ENCODE assay signal across 26 mouse cellular contexts in genomic region chr6:143635043-143635442, GRCm38 (mm10).
DNase-seq lines count a peak whose midpoint lies in the region; ATAC-seq lines count a peak whose summit lies in the region.
"Had no signal": no experiment of that assay in that cellular context is flagged by ENCODE, and none has a peak within 500 bp of the region (broad histone marks: within the 10 kb centered on the region; RNA-seq: fewer than 3 reads in every experiment).

No protein-coding gene starts in this region.

- ATAC-seq in kidney, embryonic 14.5 days (ENCODE audit: low FRiP score, low TSS enrichment) = no peak
- ATAC-seq in kidney, embryonic 15.5 days (replicated peaks; ENCODE audit: low FRiP score) = no peak
- ATAC-seq: forebrain, embryonic 16.5 days; hindbrain, embryonic 16.5 days; Patski had no signal

- no peaks in the 10 kb centered on the region for H3K9me3 ChIP-seq in kidney, embryonic 14.5 days (ENCODE audit: control insufficient read depth, low read length)
- no peaks in the 10 kb centered on the region for H3K9me3 ChIP-seq in kidney, embryonic 15.5 days (replicated peaks)
- H3K9me3 ChIP-seq: limb, embryonic 13.5 days; stomach, embryonic 15.5 days had no signal

- no peaks in the 10 kb centered on the region for H3K27me3 ChIP-seq in kidney, embryonic 14.5 days (ENCODE audit: control insufficient read depth, insufficient read depth, low read length)
- H3K27me3 ChIP-seq in kidney, embryonic 15.5 days = no peaks in the 10 kb centered on the region
- H3K27me3 ChIP-seq: Patski; stomach, embryonic 15.5 days had no signal

- no peak overlapping the region for H3K9ac ChIP-seq in kidney, embryonic 14.5 days (ENCODE audit: low read depth, low read length)
- no peak overlapping the region for H3K9ac ChIP-seq in kidney, embryonic 15.5 days
- H3K9ac ChIP-seq: limb, embryonic 13.5 days; liver, embryonic 14.5 days; lung, embryonic 14.5 days; stomach, embryonic 15.5 days had no signal

- DNase-seq in adrenal gland, adult 2 months = peak; percentile 23
- DNase-seq in adrenal gland, postnatal 25 days = no peak
- DNase-seq in kidney, adult 11 months = peak; percentile 11
- DNase-seq in kidney, postnatal 36 days = peak; percentile 17 to 19
- DNase-seq in spleen, postnatal 10 days (ENCODE audit: low spot score in 2 of 2) = no peak
- DNase-seq: cerebellum, adult 18-20 months; cerebellum, postnatal 10 days; gastrocnemius, postnatal 10 days; heart, postnatal 14 days; lung, embryonic 14.5 days; lung, postnatal 14 days; midbrain, embryonic 14.5 days; retina, postnatal 1 day; right cerebral cortex, postnatal 14 days; thymus, postnatal 14 days had no signal

- no peak overlapping the region for H3K4me2 ChIP-seq in kidney, embryonic 14.5 days (replicated peaks; ENCODE audit: low read depth, low read length)
- no peak overlapping the region for H3K4me2 ChIP-seq in kidney, embryonic 15.5 days
- H3K4me2 ChIP-seq: limb, embryonic 13.5 days; lung, embryonic 14.5 days; stomach, embryonic 15.5 days had no signal

- H3K27ac ChIP-seq in kidney, embryonic 14.5 days (ENCODE audit: low read depth, low read length) = no peak overlapping the region
- no peak overlapping the region for H3K27ac ChIP-seq in kidney, embryonic 15.5 days
- H3K27ac ChIP-seq: kidney, postnatal 0 days; limb, embryonic 13.5 days; liver, embryonic 14.5 days; stomach, embryonic 15.5 days had no signal

- H3K4me1 ChIP-seq in kidney, embryonic 14.5 days (ENCODE audit: control insufficient read depth, insufficient read depth, low read length) = no peaks in the 10 kb centered on the region
- 0 out of 2 replicates have a peak, but pooled peaks cover 2% of the 10 kb centered on the region for H3K4me1 ChIP-seq in kidney, embryonic 15.5 days
- H3K4me1 ChIP-seq: stomach, embryonic 15.5 days had no signal

- H3K4me3 ChIP-seq in kidney, embryonic 14.5 days (ENCODE audit: low read length) = no peak overlapping the region
- H3K4me3 ChIP-seq in kidney, embryonic 15.5 days (replicated peaks) = no peak overlapping the region
- H3K4me3 ChIP-seq: erythroblast, embryonic 14.5 days; limb, embryonic 13.5 days; stomach, embryonic 15.5 days had no signal

- WGBS in kidney, embryonic 14.5 days = 85% methylated on average over 2 of the region's 2 CpGs
- 88% methylated on average over 2 of the region's 2 CpGs for WGBS in kidney, embryonic 15.5 days

- no peaks in the 10 kb centered on the region for H3K36me3 ChIP-seq in kidney, embryonic 14.5 days (ENCODE audit: control insufficient read depth, insufficient read depth, low read length)
- H3K36me3 ChIP-seq in kidney, embryonic 15.5 days = no peaks in the 10 kb centered on the region
- H3K36me3 ChIP-seq: G1E; limb, embryonic 13.5 days; stomach, embryonic 15.5 days had no signal

Comparison
In these comparisons a context has a peak if more than half of its experiments do, and no peak if none do; other contexts are left out.
1. DNase-seq: peak in adrenal gland, adult 2 months (single experiment), kidney, adult 11 months (single experiment) and kidney, postnatal 36 days (2 of 2); none in adrenal gland, postnatal 25 days (single experiment) and spleen, postnatal 10 days (0 of 2).